Mouse (Mus musculus): ENCODE measurements around the gene Galns. TPM values are rescaled to one million over a fixed set of nuclear protein-coding genes. Genes with fewer than 3 reads are reported as not detected.

Gene Galns
- total RNA-seq, 2 experiments from 2014 or later, result 3.6 to 4.0 TPM

DNA sequence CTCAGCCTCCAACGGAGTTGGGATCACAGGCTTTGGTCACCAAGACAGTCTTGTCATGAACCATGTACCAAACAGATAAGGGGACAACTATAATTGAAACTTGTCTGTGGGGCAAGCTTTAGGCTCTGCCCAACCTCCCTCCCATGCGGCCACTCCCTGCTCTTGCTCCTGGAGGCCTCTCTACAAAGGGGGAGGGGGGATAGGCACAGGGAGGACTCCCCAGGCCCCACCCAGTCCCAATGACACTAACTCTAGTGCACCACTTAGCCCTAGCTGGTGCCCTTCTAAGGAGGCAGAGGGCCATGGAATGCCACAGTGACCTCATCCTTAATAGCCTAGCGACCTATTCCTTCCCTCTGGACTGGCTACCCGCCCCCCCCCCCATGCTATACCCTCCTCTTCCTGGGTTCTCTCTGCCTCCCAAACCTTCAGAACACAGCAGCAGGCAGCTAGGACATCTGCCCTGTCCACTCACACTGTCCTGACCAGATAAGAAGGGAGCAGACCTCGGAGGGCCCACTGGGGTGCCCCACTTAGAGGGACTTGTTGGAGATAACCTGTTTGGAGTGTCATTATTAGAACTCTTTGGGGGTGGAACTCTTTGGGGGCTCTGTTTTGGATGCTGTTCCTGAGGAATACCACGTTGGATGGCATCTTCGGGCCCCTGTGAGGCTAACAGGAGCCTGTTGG, 65.1 kb downstream of the Galns start:
- DNase-seq, result no peak

DNA sequence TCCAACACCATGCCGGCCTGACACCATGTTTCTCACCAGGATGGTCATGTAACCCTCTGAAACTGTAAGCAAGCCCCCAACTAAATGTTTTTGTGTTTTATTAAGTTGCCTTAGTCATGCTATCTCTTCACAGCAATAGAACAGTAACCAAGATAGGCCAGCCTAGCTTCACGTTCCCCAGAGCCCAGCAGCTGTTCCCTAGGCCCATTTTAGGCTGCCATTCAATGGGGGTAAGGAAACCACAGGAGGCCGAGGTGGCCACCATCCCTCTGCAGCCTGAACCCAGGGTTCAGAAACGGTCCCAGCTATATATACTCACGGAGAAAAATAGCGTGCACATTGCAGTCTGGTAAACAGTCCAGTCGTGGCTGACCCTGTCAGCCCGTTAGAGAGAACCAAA, 67.1 kb downstream of the Galns start:
- no peak for DNase-seq

DNA sequence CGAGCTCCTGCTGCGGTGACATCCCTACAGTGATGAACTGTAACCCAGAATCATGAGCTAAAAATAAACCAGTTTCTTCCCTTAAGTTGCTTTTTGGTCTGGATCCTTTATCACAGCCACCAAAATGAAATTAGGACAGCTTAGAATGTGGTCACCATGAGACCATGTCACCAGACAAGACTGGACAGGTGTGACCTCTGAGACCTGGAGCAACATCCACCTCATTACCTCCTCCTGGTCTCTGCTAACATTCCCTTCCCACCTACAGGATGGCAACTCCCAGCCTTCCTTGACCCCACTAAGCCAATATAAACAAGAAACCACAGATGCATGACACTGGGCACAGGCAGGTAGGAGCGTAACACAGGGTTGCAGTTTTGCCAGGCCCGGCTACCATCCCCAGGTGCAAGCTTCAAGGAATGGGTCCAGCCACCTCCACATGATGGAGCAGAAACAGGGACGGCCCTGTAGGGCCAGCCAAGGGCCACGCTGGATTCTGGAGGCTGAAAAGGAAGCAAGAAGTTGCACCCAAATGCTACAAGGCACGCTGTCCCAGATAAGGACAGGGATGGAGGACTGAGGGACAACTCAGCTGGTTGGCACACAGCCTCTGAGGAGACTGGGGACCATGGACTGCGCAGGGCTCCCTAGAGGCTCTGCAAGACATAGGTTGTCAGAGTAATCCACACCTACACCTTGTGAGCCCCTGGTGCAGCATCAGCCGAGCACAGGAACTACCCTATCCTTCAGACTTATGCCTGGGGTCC, 72.8 kb downstream of the Galns start:
- DNase-seq, result no peak

DNA sequence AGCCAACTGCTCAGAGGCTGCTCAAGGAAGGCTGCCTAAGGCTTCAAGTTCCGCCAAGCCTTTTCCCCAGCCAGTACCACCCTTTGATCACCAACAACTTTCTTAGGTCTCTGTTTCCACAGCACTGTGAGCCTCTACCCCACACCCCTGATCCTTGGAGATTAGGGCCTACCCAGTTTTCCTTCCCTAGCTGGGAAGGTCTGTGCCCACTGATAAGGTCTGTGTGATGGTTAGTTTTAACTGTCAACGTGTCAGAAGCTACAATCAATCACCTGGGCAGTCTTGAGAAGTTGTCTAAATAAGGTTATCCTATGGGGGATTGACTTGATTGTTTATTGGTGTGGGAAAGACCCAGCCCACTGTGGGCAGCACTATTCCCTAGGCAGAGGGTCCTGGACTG, 73.5 kb downstream of the Galns start:
- DNase-seq, result no peak

DNA sequence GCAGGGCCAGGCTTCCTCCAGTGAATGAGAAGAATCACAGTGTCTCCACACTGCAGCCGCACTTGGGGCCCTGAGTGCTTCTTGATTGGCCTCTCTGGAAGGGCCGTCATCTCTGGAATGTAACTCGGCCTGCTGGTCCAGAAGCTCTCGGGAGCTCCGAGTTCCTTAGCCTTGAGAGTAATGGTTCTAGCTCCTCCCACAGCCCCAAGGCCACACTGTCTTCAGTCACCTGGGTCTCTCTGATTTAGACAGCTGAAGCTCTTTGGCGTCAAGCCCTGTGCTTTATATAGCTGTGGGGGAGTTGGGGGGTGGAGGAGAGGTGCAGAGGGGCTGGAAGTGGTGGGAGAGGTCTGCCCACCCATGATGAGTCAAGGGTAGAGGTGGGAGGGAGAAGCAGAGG, 74.2 kb downstream of the Galns start:
- no peak for DNase-seq

DNA sequence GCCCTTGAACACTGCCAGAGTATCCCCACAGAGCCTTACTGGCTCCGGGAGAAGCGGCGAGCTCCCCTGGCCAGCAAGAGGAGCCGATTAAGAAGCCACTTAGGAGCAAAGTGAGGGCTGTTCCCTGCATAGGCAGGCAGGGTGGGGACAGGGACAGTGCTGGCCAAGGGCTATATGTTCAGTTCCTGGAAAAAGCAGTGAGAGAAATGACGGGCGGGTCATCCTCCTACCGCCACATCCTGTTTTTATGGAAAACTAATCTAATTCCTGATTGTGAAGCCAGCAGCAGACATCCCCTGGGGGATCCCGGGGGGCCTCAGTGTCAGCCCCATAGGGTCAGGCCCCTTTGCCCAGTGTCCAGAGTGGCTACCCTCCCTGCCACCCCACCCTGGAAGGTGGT, 80.0 kb downstream of the Galns start:
- DNase-seq, result peak; percentile 21 to 54

DNA sequence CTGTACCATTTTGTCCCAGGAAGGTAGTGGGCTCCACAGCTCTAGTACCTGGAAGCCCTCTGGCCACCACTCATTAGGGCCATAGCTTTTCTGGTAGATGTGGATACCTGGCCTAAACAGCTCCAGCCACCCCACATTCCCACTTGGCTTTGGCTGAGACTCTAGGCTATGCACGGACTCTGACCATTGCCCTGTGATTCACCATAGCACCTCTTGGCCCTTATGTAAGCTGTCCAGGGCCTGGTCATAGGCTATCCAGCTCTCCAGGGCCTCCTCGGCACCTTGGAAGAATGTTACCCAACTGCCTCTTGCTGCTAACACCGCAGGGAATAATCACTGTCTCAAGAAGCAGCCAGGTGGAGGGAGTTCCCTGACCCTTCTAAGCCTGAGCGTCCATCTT, 82.1 kb downstream of the Galns start:
- DNase-seq, result no peak

Small RNA genes within 50 kb of the gene (microRNA-seq; reads per million reads assigned to microRNA genes)
- gene Mir6396, result 0 reads per million in 2 experiments

Other genes with a start within 250 kb of the Galns start
- gene Zc3h18, start 234.9 kb downstream of the Galns start, total RNA-seq (2021), result 10 to 100 TPM; 20.9 to 24.5 TPM
- not detected for gene Il17c, start 189.4 kb downstream of the Galns start, total RNA-seq (2021)
- 10 to 100 TPM; 48.8 to 51.3 TPM for gene Cyba, start 178.5 kb downstream of the Galns start, total RNA-seq (2021)
- gene Mvd, start 168.0 kb downstream of the Galns start, total RNA-seq (2021), result 1 to 10 TPM; 3.9 to 5.0 TPM
- 1 to 10 TPM; 2.2 to 4.4 TPM for gene Snai3, start 150.7 kb downstream of the Galns start, total RNA-seq (2021)
- 10 to 100 TPM; 42.1 to 51.7 TPM for gene Rnf166, start 135.4 kb downstream of the Galns start, total RNA-seq (2021)
- gene Ctu2, start 135.3 kb downstream of the Galns start, total RNA-seq (2021), result 1 to 10 TPM; 5.8 to 8.0 TPM
- 10 to 100 TPM; 11.4 to 13.3 TPM for gene Piezo1, start 60.1 kb downstream of the Galns start, total RNA-seq (2021)
- 1 to 10 TPM; 2.5 to 2.8 TPM for gene Cdt1, start 43.4 kb downstream of the Galns start, total RNA-seq (2021)
- 10 to 100 TPM; 40.8 to 42.7 TPM for gene Aprt, start 34.6 kb downstream of the Galns start, total RNA-seq (2021)
- 10 to 100 TPM; 62.0 to 69.1 TPM for gene Trappc2l, start 177 bp upstream of the Galns start, total RNA-seq (2021)
- not detected for gene Pabpn1l, start 11.3 kb upstream of the Galns start, total RNA-seq (2021)
- 10 to 100 TPM; 18.7 to 20.4 TPM for gene Cbfa2t3, start 87.6 kb upstream of the Galns start, total RNA-seq (2021)
- gene Acsf3, start 164.0 kb upstream of the Galns start, total RNA-seq (2021), result 10 to 100 TPM; 32.3 to 35.1 TPM
- not detected for gene Cdh15, start 236.5 kb upstream of the Galns start, total RNA-seq (2021)

Measured in heart, adult 18-20 months (tissue).